Mouse (Mus musculus): ENCODE data around the gene Gm20747. TPM values are rescaled to one million over a fixed set of nuclear protein-coding genes. Genes with fewer than 3 reads are reported as not detected.

Gene Gm20747
- polyA plus RNA-seq (2014; fragmentation: Illumina TruSeq; extraction: RNeasy Lipid Tissue Mini Kit (QIAGEN cat#74804); ENCODE audit: low read depth, low replicate concordance) = not detected

GRCm38 (mm10) chrY:53418191-53418590 is at the start of gene Gm20747:
Gene Gm20747, minus strand, starts transcription at chrY:53418291.

All from kidney, adult 10 weeks (tissue).